In genomic region chr7:100607214-100608129, GRCm38 (mm10) we compare ENCODE assay signal across 8 mouse cellular contexts. TPM values are rescaled to one million over a fixed set of nuclear protein-coding genes. Genes with fewer than 3 reads are reported as not detected.
A peak's percentile ranks its signal among the peaks of the same experiment; 100 is the strongest.
DNase-seq lines count a peak whose midpoint lies in the region; ATAC-seq lines count a peak whose summit lies in the region.

Gene Rab6a, plus strand, starts transcription at chr7:100607410.

- ATAC-seq in inflammation-experienced regulatory T-cells, adult 6 months: peak; percentile 93
- peak; percentile 97 for ATAC-seq in megakaryocyte-erythroid progenitor cell, adult 5-6 weeks (replicated peaks; ENCODE audit: low FRiP score, low TSS enrichment, poor library complexity, severe bottlenecking)

- intact Hi-C loops in gastrocnemius, postnatal 14 days (cut with DNase I; ENCODE audit: low total_unique reads): no loop called here
- intact Hi-C loops in left cerebral cortex, postnatal 10 days (cut with DNase I): loop anchor here (10.0 kb wide), 1 partner anchor 53 kb away; no protein-coding TSS in a partner anchor

- DNase-seq in adrenal gland, adult (ENCODE audit: inconsistent age in 2 of 2, low spot score in 1 of 2): peak; percentile 99
- DNase-seq in embryo, embryonic 10.5 days (ENCODE audit: low spot score): peak; percentile 99
- peak; percentile 99 for DNase-seq in gastrocnemius, postnatal 14 days
- peak; percentile 98 to 99 for DNase-seq in left cerebral cortex, postnatal 10 days (ENCODE audit: extremely low spot score in 1 of 2, low spot score in 2 of 2)
- peak; percentile 98 for DNase-seq in right cerebral cortex, postnatal 25 days
- DNase-seq in urinary bladder, postnatal 4 days (ENCODE audit: low spot score in 2 of 2): peak; percentile 97 to 98

RNA-seq across cellular contexts. Expression of gene Rab6a, which starts in this region (rescaled TPM):
- 10 to 100 TPM; 56.3 to 59.5 TPM for total RNA-seq in gastrocnemius, postnatal 14 days (2021)
- polyA plus RNA-seq in inflammation-experienced regulatory T-cells, adult 6 months (2017; shearing (Covaris generic)): 10 to 100 TPM; 12.0 to 13.4 (median 12.4) TPM
- total RNA-seq in left cerebral cortex, postnatal 10 days (2021): 100 to 1,000 TPM; 386 to 392 TPM
- 35.0 and 46.8 TPM in 2 replicates for total RNA-seq in megakaryocyte-erythroid progenitor cell, adult 5-6 weeks (2014; fragmentation: Nextera tagmentation)
- 50.5 and 53.1 TPM in 2 replicates for total RNA-seq in megakaryocyte-erythroid progenitor cell, adult 5-6 weeks (2017)

Comparison
In these comparisons a context has a peak if more than half of its experiments do, and no peak if none do; other contexts are left out.
1. Peak in every context shown above with its lines: DNase-seq and ATAC-seq.
2. RNA of gene Rab6a (total RNA-seq): 386 to 392 TPM in left cerebral cortex, postnatal 10 days; 56.3 to 59.5 TPM in gastrocnemius, postnatal 14 days and 35.0 to 53.1 TPM in megakaryocyte-erythroid progenitor cell, adult 5-6 weeks; every median in the first group is over 4 times any median in the second.